Mouse (Mus musculus): Measurements from ENCODE around the gene Jup. TPM values are rescaled to one million over a fixed set of nuclear protein-coding genes. Genes with fewer than 3 reads are reported as not detected.

Jup gene
- polyA plus RNA-seq, 1 experiment from 2014 or later = 165 TPM

DNA sequence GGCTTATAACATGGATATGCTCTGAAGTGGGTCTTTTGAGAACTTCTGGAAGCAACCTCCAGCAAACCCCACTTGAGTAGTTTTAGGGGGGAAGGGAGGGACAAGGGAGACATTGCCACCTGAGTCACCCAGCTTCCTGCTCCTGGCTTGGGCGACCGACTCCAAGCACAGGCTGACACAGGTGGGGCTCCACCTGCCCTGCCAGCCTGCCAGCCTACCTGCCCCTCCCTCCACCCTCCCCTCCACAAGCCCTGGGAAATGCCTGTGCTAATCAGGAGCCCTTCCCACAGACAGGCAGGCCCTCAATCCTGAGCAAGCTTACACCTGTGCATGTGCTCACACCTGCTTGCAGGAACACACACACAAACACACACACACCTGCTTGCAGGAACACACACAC lies 5.1 kb upstream of the Jup start:
- Histone ChIP-seq H3K9ac (ENCODE audit: low read depth, low read length) (peak overlapping the region; percentile 29; the same call in 1 of the 2 replicates), H3K36me3 (ENCODE audit: control insufficient read depth, insufficient read depth, low read length) (no peaks in the 10 kb centered on the region), H3K4me1 (ENCODE audit: control insufficient read depth, insufficient read depth, low read length) (peaks cover 40% of the 10 kb centered on the region), H3K27me3 (replicated peaks; ENCODE audit: control insufficient read depth, insufficient read depth, low read length) (no peaks in the 10 kb centered on the region), H3K9me3 (ENCODE audit: control insufficient read depth, low read length) (no peaks in the 10 kb centered on the region), H3K4me2 (ENCODE audit: low read depth, low read length) (no peak overlapping the region), H3K4me3 (ENCODE audit: low read length) (no peak overlapping the region), H3K27ac (ENCODE audit: low read length) (peak overlapping the region; percentile 57)
- 50% methylated on average over 2 of the region's 2 CpGs for WGBS
- ATAC-seq = peak; percentile 45

DNA sequence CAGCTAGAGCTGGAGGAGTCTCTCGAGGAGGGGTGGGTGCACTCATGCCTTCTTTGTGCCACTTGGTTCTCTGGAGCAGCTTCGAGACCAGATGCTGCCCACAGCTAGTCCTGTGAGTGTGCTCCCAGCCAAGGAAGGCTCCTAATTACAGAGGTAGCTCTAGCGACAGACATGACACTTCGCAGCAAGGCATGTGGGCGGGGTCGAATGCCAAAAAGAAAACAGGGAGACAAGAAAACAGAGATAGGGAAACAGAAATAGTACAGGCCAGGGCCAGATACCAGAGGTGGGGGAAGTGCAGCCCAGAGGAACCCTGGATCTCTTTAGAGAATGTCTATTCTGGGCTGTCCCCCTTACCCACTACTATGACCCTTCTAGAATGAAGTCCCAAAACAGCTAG lies 4.7 kb upstream of the Jup start:
- no peaks in the 10 kb centered on the region for H3K9me3 ChIP-seq (ENCODE audit: control insufficient read depth, low read length)

DNA sequence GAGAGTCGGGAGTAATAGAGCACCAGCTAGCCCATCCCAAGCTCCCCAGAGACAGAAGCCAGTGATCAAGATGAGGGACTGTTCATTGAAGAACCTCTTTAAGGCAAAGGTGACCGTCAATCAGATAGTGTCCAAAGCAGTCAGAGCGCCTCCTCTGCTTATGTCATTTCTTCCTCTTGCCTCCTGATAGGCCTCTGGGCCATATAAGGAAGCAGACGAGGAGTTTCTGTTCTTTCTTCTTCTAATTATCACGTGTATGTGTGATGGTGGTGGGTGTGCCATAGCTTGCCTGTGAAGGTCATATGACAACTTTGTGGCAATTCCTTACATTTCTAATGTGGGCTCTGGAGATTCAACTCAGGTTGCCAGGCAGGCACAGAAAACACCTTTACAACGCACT lies 3.3 kb upstream of the Jup start:
- Histone ChIP-seq H3K4me2 (ENCODE audit: low read depth, low read length) (no peak overlapping the region), H3K9me3 (ENCODE audit: control insufficient read depth, low read length) (no peaks in the 10 kb centered on the region), H3K9ac (ENCODE audit: low read depth, low read length) (0 out of 2 replicates have a peak overlapping the region, but pooled peaks have one; percentile 6), H3K27ac (ENCODE audit: low read length) (peak overlapping the region; percentile 64), H3K4me1 (ENCODE audit: control insufficient read depth, insufficient read depth, low read length) (peaks cover 42% of the 10 kb centered on the region), H3K27me3 (replicated peaks; ENCODE audit: control insufficient read depth, insufficient read depth, low read length) (no peaks in the 10 kb centered on the region), H3K36me3 (ENCODE audit: control insufficient read depth, insufficient read depth, low read length) (no peaks in the 10 kb centered on the region), H3K4me3 (ENCODE audit: low read length) (no peak overlapping the region)
- 57% methylated on average over 6 of the region's 6 CpGs for WGBS
- ATAC-seq = no peak

More for the DNA sequence above, 4.7 kb upstream of the Jup start:
- no peaks in the 10 kb centered on the region for H3K27me3 ChIP-seq (replicated peaks; ENCODE audit: control insufficient read depth, insufficient read depth, low read length)
- 29% methylated on average over 6 of the region's 6 CpGs for WGBS
- H3K27ac ChIP-seq (ENCODE audit: low read length) = peak overlapping the region; percentile 57
- peak overlapping the region; percentile 20; the same call in 1 of the 2 replicates for H3K9ac ChIP-seq (ENCODE audit: low read depth, low read length)
- ATAC-seq = no peak
- no peaks in the 10 kb centered on the region for H3K36me3 ChIP-seq (ENCODE audit: control insufficient read depth, insufficient read depth, low read length)
- peaks cover 40% of the 10 kb centered on the region for H3K4me1 ChIP-seq (ENCODE audit: control insufficient read depth, insufficient read depth, low read length)
- no peak overlapping the region for H3K4me2 ChIP-seq (ENCODE audit: low read depth, low read length)
- H3K4me3 ChIP-seq (ENCODE audit: low read length) = no peak overlapping the region

DNA sequence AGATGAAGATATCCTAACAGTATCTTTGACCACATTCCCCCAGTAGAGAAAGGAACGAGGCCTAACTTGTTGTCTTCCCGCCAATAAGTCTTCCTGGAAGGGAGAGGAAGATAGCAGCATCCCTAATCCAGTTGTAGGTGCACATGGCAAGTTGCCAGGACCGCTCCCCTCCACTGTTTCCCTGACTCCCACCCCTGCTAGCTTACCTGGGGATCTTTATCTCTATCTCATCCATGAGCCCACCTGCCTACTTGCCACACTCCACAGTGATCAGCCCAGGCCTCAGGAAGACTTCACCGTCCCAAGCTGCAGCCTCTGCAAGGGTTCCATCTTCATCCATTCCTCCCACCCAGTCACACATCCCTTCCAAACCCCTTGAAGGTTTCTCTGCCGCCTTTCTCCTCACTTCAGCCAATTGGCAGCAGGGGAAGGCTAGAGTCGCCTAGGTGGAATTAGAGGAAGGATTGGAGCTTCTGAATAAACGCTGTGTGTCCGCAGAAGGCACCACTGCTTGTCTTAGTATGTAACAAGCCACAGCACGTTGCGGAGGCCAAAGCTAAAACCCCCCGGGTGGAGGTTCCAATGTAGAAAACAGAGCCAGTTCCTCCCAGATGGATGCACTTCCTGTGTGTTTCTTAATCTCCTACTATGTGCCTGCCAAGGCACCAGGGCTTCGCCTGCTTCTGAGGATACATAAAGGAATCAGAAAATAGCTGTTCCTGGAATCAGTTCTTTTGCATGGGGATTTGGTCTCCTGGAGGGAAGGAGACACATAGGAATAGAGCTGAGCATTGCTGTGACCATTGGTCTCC lies 2.4 kb upstream of the Jup start:
- peak overlapping the region; percentile 34 for H3K27ac ChIP-seq (ENCODE audit: low read length)
- no peaks in the 10 kb centered on the region for H3K9me3 ChIP-seq (ENCODE audit: control insufficient read depth, low read length)
- H3K36me3 ChIP-seq (ENCODE audit: control insufficient read depth, insufficient read depth, low read length) = no peaks in the 10 kb centered on the region
- ATAC-seq = no peak
- no peaks in the 10 kb centered on the region for H3K27me3 ChIP-seq (replicated peaks; ENCODE audit: control insufficient read depth, insufficient read depth, low read length)
- 73% methylated on average over 12 of the region's 12 CpGs for WGBS
- H3K9ac ChIP-seq (ENCODE audit: low read depth, low read length) = no peak overlapping the region
- H3K4me1 ChIP-seq (ENCODE audit: control insufficient read depth, insufficient read depth, low read length) = peaks cover 50% of the 10 kb centered on the region
- no peak overlapping the region for H3K4me3 ChIP-seq (ENCODE audit: low read length)
- no peak overlapping the region for H3K4me2 ChIP-seq (ENCODE audit: low read depth, low read length)

DNA sequence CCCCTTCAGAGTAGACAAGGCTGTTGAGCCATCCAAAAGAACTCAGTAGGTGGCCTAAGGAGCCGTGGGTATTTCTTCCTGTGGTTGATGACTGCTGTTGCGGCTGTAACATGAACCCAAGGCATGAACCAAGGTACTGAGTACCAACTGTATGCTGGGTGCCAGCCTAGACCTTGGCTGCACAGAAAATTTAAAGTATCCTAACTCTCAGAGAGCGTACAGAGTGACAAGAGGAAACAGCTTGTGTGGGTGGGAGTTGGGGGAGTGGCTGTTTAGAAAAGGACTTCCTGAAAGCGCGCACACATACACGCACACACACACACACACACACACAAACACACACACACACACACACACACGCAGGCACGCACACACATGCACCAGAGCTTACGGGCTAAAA lies 1.8 kb upstream of the Jup start:
- no peak for ATAC-seq
- Histone ChIP-seq H3K36me3 (ENCODE audit: control insufficient read depth, insufficient read depth, low read length) (no peaks in the 10 kb centered on the region), H3K27me3 (replicated peaks; ENCODE audit: control insufficient read depth, insufficient read depth, low read length) (no peaks in the 10 kb centered on the region), H3K4me2 (ENCODE audit: low read depth, low read length) (no peak overlapping the region), H3K9me3 (ENCODE audit: control insufficient read depth, low read length) (no peaks in the 10 kb centered on the region), H3K9ac (ENCODE audit: low read depth, low read length) (no peak overlapping the region), H3K27ac (ENCODE audit: low read length) (peak overlapping the region; percentile 49), H3K4me1 (ENCODE audit: control insufficient read depth, insufficient read depth, low read length) (peaks cover 56% of the 10 kb centered on the region), H3K4me3 (ENCODE audit: low read length) (no peak overlapping the region)
- 73% methylated on average over 9 of the region's 9 CpGs for WGBS

DNA sequence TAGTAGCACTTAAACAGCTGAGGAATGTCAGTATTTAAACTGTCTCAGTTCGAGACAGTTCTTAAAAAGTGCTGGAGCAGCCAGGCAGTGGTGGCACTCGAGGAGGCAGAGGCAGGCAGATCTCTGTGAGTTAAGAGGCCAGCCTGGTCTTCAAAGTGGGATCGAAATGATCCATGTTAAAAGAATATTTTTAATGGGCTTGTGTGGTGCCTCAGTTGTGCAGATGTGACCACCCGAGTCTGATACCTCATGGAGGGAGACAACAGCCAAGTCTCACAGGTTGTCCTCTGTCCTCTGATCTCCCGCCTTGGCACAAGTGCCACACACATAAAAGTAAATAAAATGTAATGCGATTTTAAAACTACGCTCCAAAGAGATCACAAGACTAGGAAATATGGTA lies 954 bp upstream of the Jup start:
- H3K27me3 ChIP-seq (replicated peaks; ENCODE audit: control insufficient read depth, insufficient read depth, low read length) = no peaks in the 10 kb centered on the region
- H3K4me3 ChIP-seq (ENCODE audit: low read length) = no peak overlapping the region
- 0 out of 2 replicates have a peak overlapping the region, but pooled peaks have one; percentile 58 for H3K4me2 ChIP-seq (ENCODE audit: low read depth, low read length)
- 91% methylated on average over 7 of the region's 7 CpGs for WGBS
- no peak for ATAC-seq
- H3K36me3 ChIP-seq (ENCODE audit: control insufficient read depth, insufficient read depth, low read length) = no peaks in the 10 kb centered on the region
- H3K27ac ChIP-seq (ENCODE audit: low read length) = peak overlapping the region; percentile 34; the same call in 1 of the 2 replicates
- H3K9ac ChIP-seq (ENCODE audit: low read depth, low read length) = no peak overlapping the region
- H3K4me1 ChIP-seq (ENCODE audit: control insufficient read depth, insufficient read depth, low read length) = peaks cover 58% of the 10 kb centered on the region
- H3K9me3 ChIP-seq (ENCODE audit: control insufficient read depth, low read length) = no peaks in the 10 kb centered on the region

DNA sequence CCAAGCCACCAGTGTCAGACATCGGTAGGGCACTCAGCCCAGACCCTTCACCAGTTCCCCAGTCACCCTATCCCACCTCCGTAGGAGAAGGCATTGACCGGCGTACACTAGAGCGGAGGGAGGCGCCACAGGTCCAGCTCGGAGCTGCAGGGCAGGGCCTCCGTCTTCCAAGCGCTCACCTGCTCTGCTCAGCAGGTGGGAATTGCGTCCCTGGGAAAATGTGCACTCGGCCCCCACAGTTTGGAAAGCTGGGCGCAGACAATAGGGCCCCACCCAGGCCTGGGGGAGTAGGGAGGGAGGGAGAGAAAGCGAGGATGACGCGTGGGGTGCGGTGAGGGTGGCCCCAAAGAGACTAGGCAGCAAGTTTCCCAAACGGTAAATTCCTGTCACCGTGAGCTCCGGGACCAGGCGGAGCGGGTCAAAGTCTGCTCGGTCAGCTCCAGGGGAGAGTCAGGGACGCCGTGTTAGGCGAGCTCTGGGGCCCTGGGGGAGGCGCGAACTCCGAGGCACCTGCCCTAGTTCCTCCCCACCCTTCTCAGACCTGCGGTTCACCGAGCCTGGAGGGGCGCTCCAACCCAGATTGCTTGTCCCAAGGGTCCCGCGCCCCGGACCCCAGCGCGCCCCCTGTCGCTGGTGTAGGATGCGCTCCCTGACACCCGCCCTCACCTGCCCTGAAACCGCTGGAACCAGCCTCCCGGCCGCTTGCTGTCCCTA lies 520 bp downstream of the Jup start:
- H3K4me1 ChIP-seq (ENCODE audit: control insufficient read depth, insufficient read depth, low read length) = peaks cover 56% of the 10 kb centered on the region
- peak overlapping the region; percentile 99 for H3K27ac ChIP-seq (ENCODE audit: low read length)
- H3K4me2 ChIP-seq (ENCODE audit: low read depth, low read length) = peak overlapping the region; percentile 62
- no peaks in the 10 kb centered on the region for H3K27me3 ChIP-seq (replicated peaks; ENCODE audit: control insufficient read depth, insufficient read depth, low read length)
- H3K9me3 ChIP-seq (ENCODE audit: control insufficient read depth, low read length) = no peaks in the 10 kb centered on the region
- WGBS = 2% methylated on average over 42 of the region's 42 CpGs
- H3K36me3 ChIP-seq (ENCODE audit: control insufficient read depth, insufficient read depth, low read length) = no peaks in the 10 kb centered on the region
- ATAC-seq = peak; percentile 63
- peak overlapping the region; percentile 84 for H3K4me3 ChIP-seq (ENCODE audit: low read length)
- H3K9ac ChIP-seq (ENCODE audit: low read depth, low read length) = peak overlapping the region; percentile 95

DNA sequence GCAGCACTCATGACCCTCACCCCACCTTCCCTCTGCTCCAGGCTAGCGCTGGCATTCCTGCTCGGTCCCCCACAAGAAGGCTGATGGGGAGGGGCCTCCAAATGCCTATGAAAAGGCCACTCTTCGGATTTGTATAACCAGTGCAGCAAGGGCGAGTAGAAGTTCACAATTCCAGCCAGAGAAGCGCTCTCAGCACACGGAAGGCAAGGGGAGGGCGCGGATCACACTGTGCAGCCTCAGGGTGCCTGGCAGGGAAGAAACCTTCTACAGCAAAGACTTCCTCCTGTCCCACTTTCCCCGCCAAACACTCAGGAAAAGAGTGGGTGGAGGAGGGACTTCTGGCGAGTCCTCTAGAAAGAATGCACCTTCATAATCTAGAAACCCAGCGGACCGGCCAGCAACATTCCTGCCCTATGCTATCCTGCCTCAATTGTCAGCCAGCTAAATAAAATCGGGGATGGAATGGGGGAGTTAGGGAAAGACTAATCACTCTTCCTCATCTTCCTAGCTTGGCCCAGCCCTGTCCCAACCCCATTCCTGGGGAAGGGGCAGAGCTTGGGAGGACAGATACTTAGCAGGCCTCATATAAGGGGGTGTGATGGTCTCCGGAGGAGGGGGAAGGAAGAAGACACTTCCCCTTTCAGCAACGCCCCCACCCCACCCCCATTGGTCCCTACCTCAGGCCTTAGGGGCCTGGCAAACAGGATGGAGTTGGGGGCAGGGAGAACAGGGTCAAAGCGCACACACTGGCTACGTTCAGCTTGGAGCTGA lies 1.5 kb downstream of the Jup start:
- Histone ChIP-seq H3K9ac (ENCODE audit: low read depth, low read length) (peak overlapping the region; percentile 95), H3K36me3 (ENCODE audit: control insufficient read depth, insufficient read depth, low read length) (no peaks in the 10 kb centered on the region), H3K27ac (ENCODE audit: low read length) (peak overlapping the region; percentile 99), H3K4me2 (ENCODE audit: low read depth, low read length) (peak overlapping the region; percentile 62), H3K9me3 (ENCODE audit: control insufficient read depth, low read length) (no peaks in the 10 kb centered on the region), H3K27me3 (replicated peaks; ENCODE audit: control insufficient read depth, insufficient read depth, low read length) (no peaks in the 10 kb centered on the region), H3K4me1 (ENCODE audit: control insufficient read depth, insufficient read depth, low read length) (peaks cover 61% of the 10 kb centered on the region), H3K4me3 (ENCODE audit: low read length) (peak overlapping the region; percentile 84)
- ATAC-seq = no peak
- WGBS = 18% methylated on average over 17 of the region's 17 CpGs

DNA sequence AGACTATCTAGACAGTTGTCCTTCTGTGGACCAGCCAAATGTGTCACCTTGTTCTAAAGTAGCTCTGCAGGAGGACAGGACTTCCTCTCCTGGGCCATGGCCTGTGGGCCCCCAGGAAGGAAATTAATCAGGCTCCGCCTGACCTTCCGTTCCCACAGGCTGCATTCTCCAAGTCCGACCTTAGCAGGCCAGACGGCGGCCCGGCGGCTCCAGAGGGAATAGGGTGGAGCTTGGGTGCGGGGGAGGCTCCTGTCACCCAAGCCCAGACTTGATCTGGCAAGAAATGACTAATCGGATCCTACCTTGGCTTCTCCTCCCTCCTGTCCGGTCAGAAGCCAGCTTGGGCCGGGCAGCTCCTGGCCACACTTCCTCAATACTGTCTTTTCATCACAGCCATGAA lies 2.4 kb downstream of the Jup start:
- Histone ChIP-seq H3K4me3 (ENCODE audit: low read length) (peak overlapping the region; percentile 84), H3K4me2 (ENCODE audit: low read depth, low read length) (peak overlapping the region; percentile 62)
- peak; percentile 38 for ATAC-seq

More for the DNA sequence above, 2.4 kb downstream of the Jup start:
- Histone ChIP-seq H3K27me3 (replicated peaks; ENCODE audit: control insufficient read depth, insufficient read depth, low read length) (no peaks in the 10 kb centered on the region), H3K9me3 (ENCODE audit: control insufficient read depth, low read length) (no peaks in the 10 kb centered on the region), H3K36me3 (ENCODE audit: control insufficient read depth, insufficient read depth, low read length) (no peaks in the 10 kb centered on the region), H3K27ac (ENCODE audit: low read length) (peak overlapping the region; percentile 99), H3K9ac (ENCODE audit: low read depth, low read length) (peak overlapping the region; percentile 54), H3K4me1 (ENCODE audit: control insufficient read depth, insufficient read depth, low read length) (peaks cover 62% of the 10 kb centered on the region)
- 20% methylated on average over 11 of the region's 11 CpGs for WGBS

Measured in intestine, embryonic 16.5 days (tissue).